Mouse (Mus musculus) MEL (cell line): Measurements from ENCODE around the gene Pdzd2.

Experiments used
- CTCF ChIP-seq, 3 experiments: IDR thresholded peaks in 2 of 3; conservative IDR thresholded peaks in 1 of 3; 2 replicates each; pipeline ENCODE4 v1.5.1; 2011 to 2012; ENCODE audit warnings: low read length in 3 of 3, low read depth in 2 of 3, mild to moderate bottlenecking in 2 of 3, improper control_type of control experiment in 1 of 3, inconsistent platforms in 1 of 3, mixed read lengths in 1 of 3, moderate library complexity in 1 of 3; ENCODE audit not compliant: control insufficient read depth in 1 of 3, insufficient read depth in 1 of 3, poor library complexity in 1 of 3, severe bottlenecking in 1 of 3
- E2F4 ChIP-seq: IDR thresholded peaks from 2 replicates; pipeline ENCODE4 v1.6.1; 2011; ENCODE audit warnings: low read depth, low read length, improper control_type of control experiment, borderline replicate concordance
- GABPA ChIP-seq: IDR thresholded peaks from 2 replicates; pipeline ENCODE4 v1.6.1; 2012; ENCODE audit warnings: low read depth, mild to moderate bottlenecking, inconsistent platforms, low read length, improper control_type of control experiment, moderate library complexity
- MYB ChIP-seq: IDR thresholded peaks from 2 replicates; pipeline ENCODE4 v1.6.1; 2011; ENCODE audit warnings: mild to moderate bottlenecking, low read depth, low read length, improper control_type of control experiment
- MYC ChIP-seq: IDR thresholded peaks from 2 replicates; pipeline ENCODE4 v1.6.1; 2011; ENCODE audit warnings: low read depth, mild to moderate bottlenecking, low read length, improper control_type of control experiment, moderate library complexity
- POLR2AphosphoS2 ChIP-seq: IDR thresholded peaks from 2 replicates; pipeline ENCODE4 v1.6.1; 2011; ENCODE audit warnings: low read length, improper control_type of control experiment
- TAL1 ChIP-seq: IDR thresholded peaks from 2 replicates; pipeline ENCODE4 v1.6.1; 2012; ENCODE audit warnings: mild to moderate bottlenecking, inconsistent platforms, low read length, moderate library complexity, mixed read lengths
- TCF12 ChIP-seq: IDR thresholded peaks from 2 replicates; pipeline ENCODE4 v1.6.1; 2014; ENCODE audit warnings: low read depth, mild to moderate bottlenecking, inconsistent platforms, low read length, improper control_type of control experiment, moderate library complexity
- USF1 ChIP-seq: IDR thresholded peaks from 2 replicates; pipeline ENCODE4 v1.6.1; 2014; ENCODE audit warnings: low read depth, mild to moderate bottlenecking, inconsistent platforms, low read length, improper control_type of control experiment, moderate library complexity

DNA sequence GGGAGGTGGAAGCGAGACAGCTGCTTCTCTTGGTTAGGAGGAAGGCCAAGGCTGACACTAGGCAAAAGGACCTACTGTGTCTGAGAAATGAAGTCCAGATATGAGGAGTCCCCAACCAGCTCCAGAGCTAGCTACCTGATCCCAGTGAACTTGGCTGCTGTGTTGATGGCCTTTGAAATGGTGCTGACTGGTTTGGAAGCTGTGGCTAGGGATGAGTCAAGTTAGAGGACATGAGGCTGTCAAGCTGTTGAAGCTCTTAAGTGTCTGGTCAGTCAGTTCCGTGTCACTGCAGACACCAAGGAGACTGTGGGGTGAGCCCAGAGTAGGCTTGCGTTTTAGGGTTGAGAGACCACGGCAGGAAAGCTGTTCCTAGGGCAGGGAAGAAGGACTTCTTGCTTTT is 405.3 kb downstream of the Pdzd2 start:
- no peak for TF ChIP-seq CTCF (IDR thresholded peaks at IDR 0.05 in 2 of 3, conservative IDR thresholded peaks at IDR 0.05 in 1 of 3; ENCODE audit: control insufficient read depth in 1 of 3, insufficient read depth in 1 of 3, low read depth in 2 of 3, low read length in 3 of 3, poor library complexity in 1 of 3, severe bottlenecking in 1 of 3)
- TF ChIP-seq USF1, result no peak
- TF ChIP-seq TCF12, result no peak
- TF ChIP-seq TAL1, result no peak
- TF ChIP-seq E2F4, result no peak
- TF ChIP-seq POLR2AphosphoS2, result no peak
- TF ChIP-seq GABPA, result no peak
- TF ChIP-seq MYB, result no peak
- no peak for TF ChIP-seq MYC
